Mouse (Mus musculus) MEL (cell line): ENCODE data around the gene Lmo7.

Experiments used
- CTCF ChIP-seq, 3 experiments: IDR thresholded peaks in 2 of 3; conservative IDR thresholded peaks in 1 of 3; 2 replicates each; pipeline ENCODE4 v1.5.1; 2011 to 2012; ENCODE audit warnings: low read length in 3 of 3, low read depth in 2 of 3, mild to moderate bottlenecking in 2 of 3, improper control_type of control experiment in 1 of 3, inconsistent platforms in 1 of 3, mixed read lengths in 1 of 3, moderate library complexity in 1 of 3; ENCODE audit not compliant: control insufficient read depth in 1 of 3, insufficient read depth in 1 of 3, poor library complexity in 1 of 3, severe bottlenecking in 1 of 3
- GATA1 ChIP-seq: IDR thresholded peaks from 2 replicates; pipeline ENCODE4 v1.6.1; 2011; ENCODE audit warnings: low read depth, low read length, improper control_type of control experiment
- MEF2A ChIP-seq: IDR thresholded peaks from 2 replicates; pipeline ENCODE4 v1.6.1; 2014; ENCODE audit warnings: low read depth, mild to moderate bottlenecking, inconsistent platforms, low read length, improper control_type of control experiment; ENCODE audit not compliant: poor library complexity, insufficient replicate concordance, severe bottlenecking; ENCODE audit errors: extremely low read depth
- MYB ChIP-seq: IDR thresholded peaks from 2 replicates; pipeline ENCODE4 v1.6.1; 2011; ENCODE audit warnings: mild to moderate bottlenecking, low read depth, low read length, improper control_type of control experiment
- POLR2AphosphoS2 ChIP-seq: IDR thresholded peaks from 2 replicates; pipeline ENCODE4 v1.6.1; 2011; ENCODE audit warnings: low read length, improper control_type of control experiment

- no peak for TF ChIP-seq GATA1
- TF ChIP-seq CTCF (IDR thresholded peaks at IDR 0.05 in 2 of 3, conservative IDR thresholded peaks at IDR 0.05 in 1 of 3; ENCODE audit: control insufficient read depth in 1 of 3, insufficient read depth in 1 of 3, low read depth in 2 of 3, low read length in 3 of 3, poor library complexity in 1 of 3, severe bottlenecking in 1 of 3) = no peak
- TF ChIP-seq POLR2AphosphoS2 = no peak
- TF ChIP-seq MYB = no peak
- no peak for TF ChIP-seq MEF2A
Observed at GRCm38 (mm10) chr14:101788475-101788874, 58.7 kb downstream of the Lmo7 start.
